Mouse (Mus musculus): ENCODE measurements around the gene Pptc7.

Pptc7 gene

DNA sequence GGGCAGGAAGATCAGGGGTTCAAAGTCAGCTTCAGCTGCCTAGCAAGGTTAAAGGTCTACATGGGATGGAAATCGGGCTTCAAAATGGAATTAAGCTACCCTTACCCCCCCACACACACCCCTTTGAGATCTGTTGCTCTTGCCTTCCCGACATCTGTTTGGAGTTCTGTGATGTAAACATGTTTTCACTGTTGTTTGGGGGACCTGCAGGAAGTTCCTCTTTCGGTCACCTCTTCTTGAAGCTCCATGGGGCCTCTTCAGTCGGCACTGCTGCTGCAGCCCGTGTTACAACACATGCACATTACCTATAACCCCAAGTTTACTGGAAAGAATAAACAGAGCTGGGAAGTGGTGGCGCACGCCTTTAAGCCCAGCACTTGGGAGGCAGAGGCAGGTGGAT lies 17.0 kb upstream of the Pptc7 start:
- DNase-seq (ENCODE audit: low spot score in 2 of 2), result no peak

DNA sequence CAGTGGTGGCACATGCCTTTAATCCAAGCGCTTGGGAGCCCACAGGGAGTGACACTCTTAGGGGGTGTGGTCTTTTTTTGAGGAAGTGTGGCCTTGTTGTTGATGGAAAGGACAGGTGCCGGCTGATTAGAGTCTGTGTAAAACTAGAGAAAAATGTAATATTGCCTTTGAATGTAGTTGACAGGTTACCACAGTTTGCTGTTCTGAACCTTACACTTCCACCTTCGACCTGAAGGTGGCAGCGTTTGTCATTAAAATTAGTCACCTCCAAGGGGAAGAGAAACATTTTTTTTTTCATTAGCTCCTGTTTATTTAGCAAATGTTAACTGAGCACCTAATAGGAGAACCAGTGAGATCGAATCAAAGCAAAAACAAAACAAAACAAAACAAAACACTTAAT lies 16.3 kb upstream of the Pptc7 start:
- peak; percentile 62 to 64 for DNase-seq (ENCODE audit: low spot score in 2 of 2)

DNA sequence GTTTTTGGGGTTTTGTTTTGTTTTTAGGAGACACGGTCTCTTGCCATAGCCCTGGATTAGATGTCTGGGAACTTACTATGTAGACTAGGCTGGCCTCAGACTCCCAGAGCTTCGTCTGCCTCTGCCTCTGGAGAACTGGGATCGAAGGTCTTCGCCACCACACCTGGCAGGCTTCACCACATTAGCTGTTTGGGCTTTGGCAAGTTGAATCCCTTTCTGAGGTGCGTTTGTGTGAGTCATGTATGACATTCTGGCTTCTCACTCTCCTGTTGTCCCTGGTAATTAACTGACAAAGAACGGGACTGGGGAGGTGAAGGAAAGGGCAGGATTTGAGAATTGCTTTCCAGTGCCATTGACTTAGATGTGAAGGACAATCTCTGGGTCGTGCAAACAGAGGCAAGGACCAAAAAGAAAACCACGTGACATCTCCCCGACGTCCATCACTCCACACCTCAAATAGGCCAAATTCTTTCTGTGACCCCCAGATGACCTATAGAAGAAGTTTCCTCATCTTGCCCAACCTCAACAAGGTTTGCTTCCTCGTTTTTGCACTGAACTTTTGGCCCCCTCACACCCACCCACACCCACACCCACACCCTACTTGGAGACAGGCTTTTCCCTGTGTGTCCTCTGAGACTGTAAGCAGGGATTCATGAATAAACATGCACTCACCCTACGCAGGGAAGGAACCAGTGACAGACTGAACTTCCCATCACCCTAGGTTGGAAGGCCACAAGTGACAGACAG lies 15.1 kb upstream of the Pptc7 start:
- no peak for DNase-seq (ENCODE audit: low spot score in 2 of 2)

DNA sequence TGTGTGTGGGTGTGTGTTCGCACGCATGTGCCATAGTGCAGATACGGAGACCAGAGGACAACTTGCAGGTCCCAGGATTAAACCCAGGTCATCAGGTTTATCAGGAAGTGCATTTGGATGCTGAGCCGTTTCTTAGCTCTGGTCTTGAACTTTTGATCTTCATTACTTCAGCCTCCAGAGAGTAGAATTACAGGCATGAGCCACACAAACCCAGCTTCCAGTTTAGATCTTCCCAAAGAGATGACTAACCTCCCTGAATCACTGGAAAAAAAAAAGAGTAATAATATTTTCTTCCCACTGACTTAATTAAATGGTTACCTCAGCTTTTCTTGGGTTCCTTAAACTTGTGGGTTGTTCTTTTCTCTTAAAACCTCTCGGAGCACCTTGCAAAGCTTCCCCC lies 11.3 kb upstream of the Pptc7 start:
- no peak for DNase-seq (ENCODE audit: low spot score in 2 of 2)

DNA sequence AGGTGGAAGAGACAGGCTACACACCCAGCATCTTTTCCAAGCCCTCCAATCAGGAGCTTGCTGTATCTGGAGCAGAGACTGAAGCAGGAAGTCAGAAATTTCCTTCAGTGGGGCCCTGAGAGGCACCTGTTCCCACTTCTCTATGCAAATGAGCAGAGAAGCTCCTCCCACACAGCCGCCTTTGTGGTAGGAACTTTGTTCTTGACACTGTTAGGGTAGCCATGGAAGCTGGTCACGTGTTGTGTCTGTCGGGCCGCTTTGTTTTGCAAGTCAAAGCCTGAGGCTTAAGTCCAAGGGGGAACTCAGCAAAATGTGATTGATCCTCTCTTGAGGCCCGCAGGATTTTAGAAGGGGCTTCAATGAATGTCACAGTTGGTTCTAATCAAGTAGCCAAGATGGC lies 9.4 kb upstream of the Pptc7 start:
- DNase-seq (ENCODE audit: low spot score in 2 of 2), result no peak

DNA sequence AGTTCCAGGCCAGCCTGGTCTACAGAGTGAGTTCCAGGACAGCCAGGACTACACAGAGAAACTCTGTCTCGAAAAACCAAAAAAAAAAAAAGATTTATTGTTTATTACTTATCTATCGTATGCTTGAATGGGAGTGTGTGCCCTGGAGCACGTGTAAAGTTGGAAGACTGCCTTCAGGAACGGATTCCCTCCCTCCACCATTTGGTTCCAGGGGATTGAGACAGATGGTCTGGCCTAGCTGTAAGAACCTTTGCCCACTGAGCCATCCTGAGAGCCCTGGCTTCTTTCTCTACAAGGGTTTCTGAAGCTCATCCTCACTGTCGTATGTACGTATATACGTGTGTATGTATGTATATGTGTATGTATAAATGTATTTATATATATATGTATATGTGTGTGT lies 5.2 kb upstream of the Pptc7 start:
- no peak for DNase-seq (ENCODE audit: low spot score in 2 of 2)

DNA sequence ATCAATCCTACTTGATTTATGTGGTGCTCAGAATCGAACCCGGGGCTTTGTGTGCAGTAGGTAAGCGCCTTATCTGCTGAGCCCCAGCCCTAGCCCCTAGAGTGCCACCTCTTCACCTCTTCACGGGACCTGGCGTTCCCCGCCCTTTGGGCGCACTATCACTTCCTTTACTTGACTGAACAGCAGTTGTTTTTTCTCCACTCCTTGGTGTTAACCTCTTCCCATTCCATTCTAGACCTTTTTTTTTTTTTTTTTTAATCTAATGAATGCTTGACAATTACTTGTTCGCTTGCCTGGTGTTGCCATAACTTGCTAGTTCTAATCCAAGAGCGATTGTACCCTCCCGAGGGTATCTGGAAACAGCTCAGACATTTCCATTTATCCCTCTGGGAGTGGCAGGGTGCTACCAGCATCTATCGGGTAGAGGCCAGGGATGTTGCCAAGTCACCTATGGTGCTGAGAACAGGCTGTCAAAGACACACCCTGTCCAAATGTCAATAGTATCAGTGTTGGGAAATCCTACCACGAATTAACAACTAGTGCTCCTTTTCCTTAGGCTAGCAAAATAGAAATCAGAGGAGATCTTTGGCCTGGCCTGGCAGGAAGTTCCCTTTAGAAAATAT lies 4.3 kb upstream of the Pptc7 start:
- no peak for DNase-seq (ENCODE audit: low spot score in 2 of 2)

DNA sequence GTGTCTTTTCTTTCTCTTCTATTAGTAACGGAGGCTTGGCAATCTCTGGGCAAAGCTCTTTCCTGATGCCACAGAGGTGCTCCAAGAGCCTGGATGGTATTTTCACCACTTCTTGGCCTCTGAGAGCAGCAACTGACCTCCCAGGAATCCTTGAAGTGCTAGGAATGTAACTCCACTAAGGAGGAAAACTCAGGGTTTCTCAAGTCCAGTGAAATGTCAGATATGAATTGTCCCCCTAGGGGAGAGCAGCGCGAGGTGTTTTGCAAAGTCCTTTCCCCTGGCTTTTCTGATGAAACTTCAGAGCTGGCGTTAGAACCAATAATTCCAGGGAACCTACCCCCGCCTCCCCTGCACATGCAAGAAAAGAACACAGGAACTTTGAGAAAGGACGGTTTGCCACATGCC lies 3.7 kb upstream of the Pptc7 start:
- DNase-seq (ENCODE audit: low spot score in 2 of 2), result no peak

DNA sequence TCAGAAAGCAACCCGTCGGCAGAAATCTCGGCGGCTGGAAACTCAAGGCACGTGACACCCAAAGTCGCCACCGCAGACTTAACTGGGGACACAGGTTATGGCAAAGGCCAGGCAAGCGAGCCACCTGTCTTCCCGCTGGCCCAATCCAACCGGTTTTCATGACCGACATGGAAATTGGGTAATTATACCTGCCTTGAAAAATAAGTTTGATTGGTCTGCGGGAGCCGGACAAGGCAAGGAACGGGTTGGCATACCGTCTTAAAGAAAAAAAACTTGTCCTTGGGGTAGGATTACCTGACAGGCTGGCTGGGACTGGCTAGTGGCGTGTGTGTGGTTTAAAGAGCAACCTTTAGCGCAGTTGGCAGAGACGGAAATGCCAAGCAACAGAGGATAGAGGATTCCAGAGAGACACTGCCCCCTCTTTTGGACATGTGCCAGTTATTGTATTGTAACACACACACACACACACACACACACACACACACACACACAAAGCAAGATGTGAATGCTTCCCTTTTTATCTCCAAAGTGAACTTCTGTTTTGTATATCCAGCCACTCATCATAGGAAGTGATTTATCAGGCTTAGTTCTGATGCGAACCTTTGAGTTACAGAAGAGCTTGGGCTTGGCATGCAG lies 3.2 kb upstream of the Pptc7 start:
- no peak for DNase-seq (ENCODE audit: low spot score in 2 of 2)

DNA sequence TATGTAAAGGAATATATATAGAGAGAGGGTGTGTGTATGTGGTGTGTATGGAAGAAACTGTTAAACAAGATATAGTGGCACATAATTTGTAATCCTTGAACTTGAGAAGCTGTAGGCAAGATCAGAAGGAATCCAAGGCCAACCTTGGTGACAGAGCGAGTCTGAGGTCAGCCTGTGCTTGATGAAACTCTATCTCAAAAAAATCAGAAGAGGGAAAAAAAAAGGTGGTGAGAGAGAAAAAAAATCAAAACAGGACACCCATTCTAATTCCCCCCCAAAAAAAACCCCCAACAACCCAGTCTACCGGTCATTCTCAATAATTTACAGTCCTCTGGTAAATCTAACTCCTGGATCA lies 360 bp upstream of the Pptc7 start:
- DNase-seq (ENCODE audit: low spot score in 2 of 2), result no peak

DNA sequence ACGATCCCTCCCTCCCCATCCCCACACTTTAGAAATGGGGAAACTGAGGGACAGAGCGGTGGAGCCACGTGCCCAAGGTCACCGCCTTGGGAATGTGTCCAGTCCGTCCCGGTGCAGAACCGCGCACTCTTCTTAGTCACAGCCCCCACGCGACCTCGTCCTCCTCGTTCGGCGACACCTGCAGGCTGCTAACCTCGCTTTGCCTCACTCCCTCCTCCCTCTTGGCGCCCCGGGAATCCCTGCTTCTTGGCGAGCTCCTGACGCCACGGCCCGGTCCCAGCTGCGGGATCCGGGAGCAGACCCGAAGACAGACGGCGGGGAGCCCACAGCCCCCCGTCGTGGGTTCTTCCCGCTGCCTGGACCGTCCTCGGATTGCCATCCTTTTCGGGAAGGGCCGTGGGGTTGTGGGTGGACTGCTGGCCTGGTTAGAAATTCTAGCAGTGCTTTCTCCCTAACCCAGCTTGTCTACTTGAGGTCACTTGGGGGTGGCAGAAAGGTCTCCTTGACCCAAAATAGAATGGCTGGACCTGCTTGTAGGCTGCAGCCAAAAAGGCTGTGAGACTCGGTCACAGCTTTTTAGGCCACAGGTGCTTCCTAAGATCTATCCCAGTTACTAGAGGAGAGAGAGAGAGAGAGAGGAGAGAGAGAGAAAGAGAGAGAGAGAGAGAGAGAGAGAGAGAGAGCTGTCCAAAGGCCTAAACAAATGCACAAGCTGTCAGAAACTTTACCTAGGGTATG lies 1.0 kb downstream of the Pptc7 start:
- DNase-seq (ENCODE audit: low spot score in 2 of 2), result peak in 1 of 2 experiments; percentile 27

DNA sequence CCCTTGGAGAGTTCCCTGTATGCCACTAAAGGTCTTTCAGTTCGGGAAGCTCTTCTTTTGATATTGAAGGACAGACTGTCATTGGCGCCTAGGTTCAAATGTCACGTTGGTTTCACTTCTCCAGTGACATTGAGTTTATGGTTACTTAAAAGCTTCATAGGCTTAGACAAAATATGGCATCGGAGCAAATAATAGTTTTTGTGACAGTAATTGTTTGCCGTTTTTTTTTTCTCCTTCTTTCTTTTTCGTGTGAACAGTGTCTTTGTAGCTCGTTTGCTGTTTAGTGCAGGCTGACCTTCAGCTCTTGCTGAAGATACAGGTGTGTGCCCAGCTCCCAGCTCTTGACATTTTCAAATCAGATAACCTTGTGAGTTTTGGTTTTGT lies 1.6 kb downstream of the Pptc7 start:
- no peak for DNase-seq (ENCODE audit: low spot score in 2 of 2)

DNA sequence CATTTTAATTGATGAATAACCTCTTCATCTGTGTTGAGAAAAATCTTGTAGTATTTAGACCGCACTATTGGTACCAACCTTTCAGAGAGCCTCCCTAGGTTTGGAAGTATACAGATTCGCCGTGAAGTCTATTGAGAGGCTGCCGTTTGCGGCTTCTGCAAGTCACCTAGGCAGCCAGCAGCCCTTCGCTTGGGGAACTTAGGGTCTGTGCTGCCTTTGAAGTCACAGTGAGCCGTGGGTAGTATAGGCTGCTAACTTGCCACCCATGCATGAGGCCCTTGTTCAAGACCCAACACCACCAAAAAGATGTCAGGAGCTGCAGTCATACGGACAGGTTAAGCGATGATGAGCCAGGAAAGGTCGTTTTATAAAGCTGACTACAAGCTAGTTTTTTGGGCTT lies 2.0 kb downstream of the Pptc7 start:
- DNase-seq (ENCODE audit: low spot score in 2 of 2), result no peak

DNA sequence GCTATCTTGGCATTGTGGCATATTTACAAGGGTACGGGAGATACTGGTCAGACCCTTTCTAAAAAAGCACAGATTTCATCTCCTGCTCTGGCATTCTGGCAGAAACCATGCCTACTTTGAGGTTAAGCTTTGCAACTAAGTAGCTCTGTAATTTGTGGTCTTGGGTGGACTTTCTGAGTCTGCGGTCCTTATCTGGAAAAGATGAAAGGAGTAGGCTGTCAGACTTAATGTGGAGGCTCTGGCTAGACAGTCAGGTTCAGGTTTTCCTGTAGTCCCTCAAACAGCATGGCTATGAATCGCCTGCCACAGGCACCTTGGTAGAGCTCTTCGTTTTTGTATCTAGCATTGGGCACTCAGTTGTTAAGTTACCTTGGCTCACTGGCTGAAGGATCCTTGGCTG lies 2.9 kb downstream of the Pptc7 start:
- no peak for DNase-seq (ENCODE audit: low spot score in 2 of 2)

DNA sequence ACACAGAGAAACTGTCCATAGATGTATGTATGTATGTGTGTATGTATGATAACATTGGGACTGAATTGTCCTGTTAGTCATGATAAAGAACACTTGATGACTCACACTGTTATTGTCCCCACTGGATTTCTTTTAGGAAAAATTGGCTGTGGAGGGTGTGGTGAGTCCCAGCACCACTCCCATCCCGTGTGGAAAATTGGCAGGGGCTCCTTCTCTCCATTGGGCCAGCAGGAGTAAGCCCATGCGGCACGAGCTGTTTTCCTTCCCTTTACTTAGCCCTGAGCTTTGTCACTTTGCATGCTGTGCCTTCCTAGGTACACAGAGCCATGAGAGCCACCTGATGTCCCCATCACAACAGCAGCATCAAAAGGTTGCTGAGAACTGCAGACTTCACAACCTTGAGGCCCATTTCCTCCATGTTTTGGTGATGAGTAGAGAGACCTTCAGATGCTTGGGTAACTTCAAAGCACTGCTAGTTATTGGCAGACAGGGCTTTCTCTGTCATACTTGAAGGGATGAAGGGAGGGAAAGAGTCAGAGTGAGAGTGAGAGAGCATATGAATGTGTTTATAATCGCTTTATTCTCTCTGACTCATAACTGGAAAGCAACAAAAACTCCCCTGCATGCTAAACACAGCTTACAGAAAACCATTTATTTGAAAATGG lies 4.1 kb downstream of the Pptc7 start:
- no peak for DNase-seq (ENCODE audit: low spot score in 2 of 2)

DNA sequence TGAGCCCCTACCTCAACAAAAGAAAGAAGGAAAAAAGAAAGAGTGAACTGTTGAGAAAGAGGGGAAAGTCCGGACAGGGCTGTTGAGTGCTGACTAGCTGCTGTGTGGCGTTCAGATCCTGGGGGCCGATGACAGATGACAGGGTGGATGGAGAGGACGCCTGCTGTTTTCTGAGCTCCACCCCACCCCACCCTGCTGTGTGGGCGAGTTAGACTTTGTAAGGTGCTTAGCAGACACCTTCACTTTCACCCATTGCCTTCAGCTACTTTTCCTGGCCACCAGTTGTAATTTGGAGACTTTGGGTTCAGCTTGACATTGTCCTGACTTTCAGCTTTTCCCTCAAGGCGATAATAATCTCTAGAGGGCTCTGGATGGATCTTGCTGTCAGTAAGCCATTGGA lies 7.0 kb downstream of the Pptc7 start:
- no peak for DNase-seq (ENCODE audit: low spot score in 2 of 2)

DNA sequence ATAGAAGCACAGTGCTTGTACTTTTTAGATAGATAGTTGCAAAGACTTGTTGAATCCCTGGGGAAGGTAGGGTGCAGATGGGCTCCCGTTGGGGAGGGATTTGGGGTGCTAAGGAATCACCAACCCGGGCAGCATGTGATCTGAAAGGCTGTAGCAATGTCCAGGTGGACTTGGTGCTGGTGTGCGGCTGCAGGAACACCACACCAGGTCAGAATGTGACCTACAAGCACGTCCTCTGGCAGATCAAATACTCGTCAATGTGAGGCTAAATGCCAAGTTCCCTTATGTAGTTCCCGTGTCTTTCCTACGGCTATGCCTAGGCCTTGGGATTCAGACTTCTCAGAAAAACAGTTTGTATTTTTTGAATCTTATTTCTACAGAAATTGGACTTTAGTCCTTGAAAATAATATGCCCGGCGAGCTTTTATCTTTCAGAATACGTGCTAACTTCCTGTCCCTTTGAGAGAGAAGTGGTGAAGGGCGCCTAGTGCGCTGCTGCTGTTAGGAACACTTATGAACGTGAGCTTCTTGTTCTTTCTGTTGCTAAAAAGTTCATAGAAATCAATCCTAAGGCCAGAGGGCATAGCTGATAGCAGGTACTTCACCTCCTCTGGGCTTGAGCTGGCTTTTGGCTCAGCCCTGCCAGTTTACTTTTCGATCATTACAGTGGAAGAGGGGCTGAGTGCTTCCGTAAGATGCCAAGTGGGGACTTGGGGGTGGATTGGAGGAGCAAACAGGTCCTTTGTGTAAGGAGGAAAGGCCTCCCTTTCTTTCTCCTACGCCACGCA lies 7.6 kb downstream of the Pptc7 start:
- no peak for DNase-seq (ENCODE audit: low spot score in 2 of 2)

DNA sequence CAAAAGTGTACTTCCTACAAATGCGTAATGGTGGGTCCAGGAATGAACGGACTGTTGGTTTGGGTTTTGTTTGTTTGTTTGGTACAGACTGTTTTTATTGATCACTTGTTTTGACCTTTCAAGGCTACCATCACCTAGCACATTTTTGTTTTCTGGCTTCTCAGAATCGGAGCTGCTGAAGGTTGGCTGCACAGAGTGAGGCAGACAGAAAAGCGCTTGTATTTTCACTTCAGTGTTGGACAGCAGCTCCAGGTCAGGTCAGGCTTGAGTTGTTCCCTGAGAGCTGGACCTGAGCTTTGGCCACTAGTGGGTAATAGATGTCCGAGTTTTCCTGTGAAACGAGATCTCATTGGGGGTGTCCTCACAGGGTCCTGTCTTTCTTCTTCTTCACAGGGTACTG lies 9.0 kb downstream of the Pptc7 start:
- no peak for DNase-seq (ENCODE audit: low spot score in 2 of 2)

DNA sequence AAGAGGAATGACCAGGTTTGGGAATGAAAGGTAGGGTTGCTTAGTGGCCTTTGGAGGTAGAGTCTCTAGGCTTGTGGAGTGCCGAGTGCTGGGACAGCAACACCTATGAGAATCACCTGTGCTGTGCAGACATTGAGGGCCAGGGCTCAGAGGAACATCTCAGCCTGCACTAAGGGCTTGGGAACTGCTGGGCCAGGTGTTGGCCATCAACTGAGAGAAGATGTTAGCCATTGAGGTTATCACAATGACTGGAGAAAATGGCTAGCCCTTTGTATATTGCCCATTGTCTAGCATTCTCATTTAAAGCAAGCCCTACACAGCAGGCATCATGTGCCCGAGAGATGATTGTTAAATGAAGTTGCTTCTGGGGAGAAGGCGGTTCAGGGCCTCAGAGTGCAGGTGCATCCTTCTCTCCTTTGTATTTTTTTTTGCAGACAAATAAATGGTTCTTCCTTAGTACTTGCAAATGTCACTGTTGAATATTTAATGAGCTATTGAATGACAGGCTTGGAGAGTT lies 10.1 kb downstream of the Pptc7 start:
- DNase-seq (ENCODE audit: low spot score in 2 of 2), result no peak

DNA sequence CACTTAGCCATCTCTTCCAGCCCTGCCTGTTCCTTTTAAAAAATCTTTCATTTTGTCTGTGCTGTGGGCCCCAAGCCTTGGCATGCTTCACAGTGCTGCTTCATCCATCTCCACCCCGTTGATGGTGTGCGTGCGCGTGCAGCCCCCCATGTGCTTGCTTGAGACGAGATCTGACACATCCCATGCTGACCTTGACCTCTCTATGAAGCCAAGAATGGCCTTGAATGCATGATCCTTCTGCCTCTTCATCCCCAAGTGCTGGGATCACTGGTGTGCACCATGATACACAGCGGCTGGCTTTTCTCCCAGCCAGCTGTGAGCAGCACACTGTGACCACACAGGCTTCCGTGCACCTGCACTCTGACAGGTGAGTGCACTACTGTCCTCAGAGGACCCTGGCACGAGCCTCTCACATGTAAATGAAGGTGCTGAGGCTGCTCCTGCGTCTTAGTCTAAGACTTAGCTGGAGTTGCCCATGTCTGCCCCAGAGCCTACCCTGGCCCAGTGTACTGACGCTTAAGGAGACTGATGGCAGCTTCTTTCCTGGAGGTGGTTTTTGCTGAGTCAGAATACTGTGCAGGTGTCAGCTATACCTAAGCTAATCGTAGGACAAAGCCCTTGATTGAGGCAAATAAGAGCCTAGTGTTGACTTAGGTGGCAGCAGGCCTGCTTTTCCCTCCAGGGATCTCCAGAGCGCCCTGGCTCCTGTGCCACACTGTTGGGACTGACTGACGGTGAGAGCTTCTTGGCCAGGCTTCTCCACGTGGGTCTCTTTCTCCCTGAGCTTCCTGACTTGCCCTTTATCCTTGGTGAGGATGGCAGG lies 11.2 kb downstream of the Pptc7 start:
- no peak for DNase-seq (ENCODE audit: low spot score in 2 of 2)

Data from frontal cortex, postnatal 25 days (tissue).